Mouse (Mus musculus) adrenal gland, postnatal 10 days (tissue): Measurements from ENCODE around the gene Pigv. TPM values are rescaled to one million over a fixed set of nuclear protein-coding genes. Genes with fewer than 3 reads are reported as not detected.
"Not testable (repeated sequence)": the region's sequence is repeated elsewhere in the genome, so short reads cannot be mapped to it uniquely, and the experiment has no call there.

Experiments
- DNase-seq: peaks from one replicate; pipeline ENCODE4 v3.0.0; 2021; ENCODE audit warnings: mixed read lengths
- total RNA-seq, 2 experiments: library from RNA; stranded (reverse); gene quantifications; 2 replicates each; pipeline ENCODE4 v1.2.3; 2021

The Pigv gene
- total RNA-seq, 2 experiments from 2014 or later, result 11.9 to 18.6 TPM

DNA sequence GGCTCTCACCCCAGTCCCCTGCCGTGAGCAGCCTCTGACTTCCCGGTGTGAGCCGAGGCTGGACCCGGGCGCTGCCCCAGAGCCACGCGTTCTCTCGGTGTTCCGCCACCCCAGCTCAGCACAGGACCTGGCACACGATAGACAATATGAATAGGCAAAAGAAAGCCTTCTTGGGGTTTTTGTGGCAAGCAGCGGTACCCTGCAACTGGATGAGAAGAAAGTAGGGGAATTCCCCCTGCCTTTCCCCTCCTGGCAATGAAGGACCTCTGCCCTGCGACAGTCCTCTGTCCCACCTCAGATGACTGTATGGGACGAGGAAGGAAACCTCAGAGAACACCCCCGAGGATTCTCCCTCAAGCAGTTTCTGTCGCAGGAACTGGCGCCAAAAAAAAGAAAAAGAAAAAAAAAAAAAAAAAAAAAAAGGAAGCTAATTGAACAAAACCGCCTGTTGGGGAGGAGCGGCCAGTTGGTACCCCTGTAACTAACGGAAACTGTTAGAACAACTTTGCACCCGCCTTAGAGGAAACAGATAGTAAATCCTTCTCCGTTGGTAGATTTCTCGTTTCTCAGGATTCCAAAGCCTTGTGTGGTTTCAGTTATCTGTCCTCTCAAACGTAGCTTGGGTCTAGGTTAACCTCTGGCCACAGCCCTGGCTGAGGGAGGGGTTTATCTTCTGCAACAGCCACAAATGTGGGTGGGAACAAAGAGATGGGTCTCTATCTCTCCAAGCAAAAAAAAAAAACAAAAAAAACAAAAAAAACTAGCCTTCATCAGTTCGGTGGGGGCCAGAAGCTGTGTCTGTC lies 599 bp upstream of the Pigv start:
- peak; percentile 55 for DNase-seq

GRCm38 (mm10) chr4:133671184-133671880 lies 1.1 kb downstream of the Pigv start:
- peak; percentile 89 for DNase-seq

DNA sequence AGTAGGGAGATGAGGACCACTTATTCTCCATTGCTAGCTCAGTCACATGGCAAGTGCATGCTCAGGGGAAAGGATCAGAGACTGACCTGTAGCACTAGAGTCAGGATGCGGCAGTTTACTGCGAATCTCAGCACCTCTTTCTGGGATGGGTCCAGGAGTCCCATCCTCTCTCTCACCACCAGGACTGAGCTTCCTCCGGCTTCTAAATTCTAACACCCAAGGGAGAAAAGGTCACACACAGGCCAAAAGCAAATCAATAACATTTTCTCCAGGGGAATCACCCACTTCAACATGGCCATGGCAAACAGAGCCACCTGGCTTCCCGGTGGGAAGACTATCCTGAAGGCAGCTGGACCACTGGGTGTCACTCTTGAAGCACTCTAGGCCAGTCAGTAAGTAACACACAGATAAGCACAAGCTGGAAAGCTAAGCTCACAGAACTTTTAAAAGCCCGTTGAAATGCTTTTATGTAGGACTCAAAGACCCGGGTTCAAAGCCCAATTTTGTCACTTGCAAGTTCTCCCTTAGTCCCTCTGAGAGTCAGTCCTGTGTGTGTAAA lies 2.7 kb downstream of the Pigv start:
- peak; percentile 38 for DNase-seq

GRCm38 (mm10) chr4:133668537-133668936 lies 3.9 kb downstream of the Pigv start:
- peak; percentile 33 for DNase-seq

DNA sequence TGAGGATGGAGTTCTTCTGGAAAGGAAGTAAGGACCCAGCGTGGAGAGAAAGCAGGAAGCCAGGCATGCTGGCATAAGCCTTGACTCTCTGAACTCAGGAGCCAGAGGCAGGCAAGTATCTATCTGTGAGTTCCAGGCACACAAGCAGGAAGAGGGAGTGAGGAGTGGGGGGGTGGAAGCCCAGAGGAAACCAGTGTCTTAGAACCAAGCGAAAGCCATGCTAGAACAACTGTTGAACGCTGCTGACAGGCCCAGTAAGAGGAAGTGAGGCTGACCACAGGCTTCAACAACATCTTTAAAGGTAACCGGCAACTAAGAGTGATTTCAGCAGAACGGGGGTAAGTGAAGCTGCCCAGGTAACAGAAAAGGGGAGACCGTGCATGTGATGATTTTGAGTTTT lies 6.2 kb downstream of the Pigv start:
- no peak for DNase-seq

- DNase-seq, result no peak
Measured at GRCm38 (mm10) chr4:133665118-133665517, 7.3 kb downstream of the Pigv start.

DNA sequence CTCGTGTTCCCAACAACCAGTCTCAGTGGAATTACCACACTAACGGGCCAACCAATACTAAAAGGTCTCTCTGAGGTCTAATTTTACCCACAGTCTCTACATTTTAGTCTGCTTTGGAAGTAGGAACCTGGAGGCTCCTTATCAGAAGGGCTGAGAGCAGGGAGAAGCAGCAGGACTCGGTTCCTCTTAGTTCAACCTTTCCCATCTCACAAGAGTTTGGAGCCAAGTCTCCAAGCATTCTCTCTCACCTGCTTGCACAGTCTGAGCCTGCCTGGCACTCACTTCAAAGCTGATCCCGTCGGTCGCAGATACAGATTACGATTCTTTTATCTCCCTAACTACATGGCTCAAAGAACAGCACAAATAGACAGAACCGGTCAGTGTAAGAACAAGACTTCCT lies 9.5 kb downstream of the Pigv start:
- no peak for DNase-seq

- DNase-seq, result no peak
Measured at GRCm38 (mm10) chr4:133662421-133662820, 10.0 kb downstream of the Pigv start.

DNA sequence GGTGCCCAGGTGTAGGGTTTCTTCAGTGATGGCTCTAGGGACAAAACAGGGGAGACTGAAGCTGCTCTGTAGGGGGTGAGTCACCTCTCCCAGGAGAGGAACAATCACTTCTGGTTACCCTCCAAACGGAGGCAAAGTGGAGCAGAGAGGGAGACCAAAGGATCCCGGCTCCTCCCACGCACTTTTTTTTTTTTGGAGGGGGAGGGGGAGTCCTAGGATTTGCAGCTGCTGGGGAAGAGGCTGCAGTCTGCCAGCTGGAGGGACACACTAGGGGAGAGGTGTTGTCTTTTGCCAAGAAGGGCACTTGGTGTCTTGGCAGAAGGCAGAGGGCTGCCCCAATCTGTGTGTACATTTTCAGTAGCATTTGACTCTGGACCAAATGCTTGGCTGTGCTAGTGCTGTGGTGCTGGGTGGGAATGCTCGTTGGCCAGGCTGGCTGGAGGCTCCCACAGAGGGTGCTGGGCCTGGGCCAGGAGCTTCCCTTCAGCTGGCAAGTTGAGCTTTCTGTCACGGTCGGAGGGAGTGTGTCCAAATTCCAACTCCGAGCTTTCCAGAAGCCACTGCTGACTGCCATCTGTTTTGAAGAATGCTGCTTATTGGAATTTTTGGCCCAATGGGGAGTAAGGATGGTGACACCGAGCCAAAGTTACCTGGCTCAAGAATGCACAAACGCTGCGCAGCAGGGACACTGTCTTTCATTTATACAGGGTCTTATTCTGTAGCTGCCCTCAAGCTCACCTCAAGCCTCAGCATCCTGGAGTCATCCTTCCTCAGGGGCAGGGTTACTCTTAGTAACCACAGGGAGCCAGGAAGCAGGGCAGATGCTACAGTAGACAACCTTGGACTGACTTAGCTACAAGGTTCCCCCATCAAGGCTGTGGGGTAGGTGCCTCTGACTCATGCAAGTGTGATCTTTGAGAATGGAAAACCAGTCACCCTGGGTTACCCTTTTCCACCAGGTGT lies 12.0 kb downstream of the Pigv start:
- DNase-seq, result peak; percentile 90

GRCm38 (mm10) chr4:133659497-133660192 lies 12.8 kb downstream of the Pigv start:
- peak; percentile 63 for DNase-seq

- no peak for DNase-seq
Measured at GRCm38 (mm10) chr4:133658729-133659128, 13.7 kb downstream of the Pigv start.

DNA sequence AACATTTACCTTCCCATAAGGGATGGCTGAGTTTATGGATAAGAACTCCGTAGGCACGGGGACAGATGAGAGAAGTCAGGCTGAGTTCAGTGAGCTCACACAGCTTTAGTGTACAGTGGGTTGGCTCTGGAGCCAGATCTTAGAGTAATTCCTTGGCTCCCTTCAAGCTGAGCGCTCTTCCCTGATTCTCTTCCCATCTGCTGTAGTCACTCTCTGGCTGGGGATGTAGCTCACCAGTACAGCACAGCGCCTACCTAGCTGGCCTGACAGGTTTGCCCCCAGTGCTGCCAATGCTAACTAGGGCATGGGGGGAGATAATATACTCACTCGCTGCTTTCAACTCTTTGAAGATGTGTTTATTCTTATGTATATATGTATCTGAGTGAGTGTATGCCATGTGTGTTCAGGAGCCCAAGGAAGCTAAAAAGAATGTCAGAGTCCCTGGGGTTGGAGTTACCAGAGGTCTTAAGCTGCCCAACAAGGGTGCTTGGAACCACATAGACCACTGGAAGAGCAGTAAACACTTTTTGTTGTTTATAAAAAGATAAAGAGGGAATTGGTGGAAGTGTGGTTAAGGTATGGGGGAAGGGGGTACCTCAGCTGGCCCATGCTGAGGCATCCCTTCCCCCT lies 14.5 kb downstream of the Pigv start:
- DNase-seq, result no peak

DNA sequence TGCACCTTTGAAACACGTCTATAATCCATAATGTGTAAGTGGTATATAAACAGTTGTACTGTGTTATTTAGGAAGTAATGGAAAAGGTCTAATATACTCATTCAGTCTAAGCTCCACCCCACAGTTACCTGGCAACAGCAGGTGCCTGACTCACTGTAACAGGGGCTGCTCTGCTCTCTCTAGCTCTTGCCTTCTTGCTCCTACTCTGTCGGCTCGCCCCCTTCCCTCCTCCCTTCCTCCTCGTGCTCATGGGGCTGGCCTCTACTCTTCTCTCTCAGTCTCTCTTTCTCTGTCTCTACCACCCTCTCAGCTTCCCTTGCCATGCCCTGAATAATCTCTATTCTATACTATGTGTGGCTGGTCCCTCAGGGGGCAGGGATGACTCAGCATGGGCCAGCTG lies 15.4 kb downstream of the Pigv start:
- no peak for DNase-seq

GRCm38 (mm10) chr4:133656294-133656693 lies 16.2 kb downstream of the Pigv start:
- DNase-seq, result no peak

DNA sequence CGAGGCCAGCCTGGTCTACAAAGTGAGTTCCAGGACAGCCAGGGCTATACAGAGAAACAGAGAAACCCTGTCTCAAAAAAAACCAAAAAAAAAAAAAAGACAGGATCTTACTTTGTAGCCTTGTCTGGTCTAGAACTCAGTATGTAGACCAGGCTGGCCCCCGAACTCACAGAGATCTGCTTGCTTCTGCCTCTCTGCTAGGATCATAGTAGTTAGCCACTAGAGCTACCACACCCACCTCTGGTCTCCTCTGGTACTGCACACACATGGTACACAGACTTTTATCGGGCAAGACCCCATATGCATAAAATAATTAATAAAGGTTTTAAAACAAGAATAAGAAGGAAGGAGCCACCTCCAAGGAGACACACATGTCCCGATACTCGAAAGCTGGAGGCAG lies 18.4 kb downstream of the Pigv start:
- not testable (repeated sequence) for DNase-seq

- no peak for DNase-seq
Measured at GRCm38 (mm10) chr4:133652746-133653145, 19.7 kb downstream of the Pigv start.

- no peak for DNase-seq
Measured at GRCm38 (mm10) chr4:133651986-133652385, 20.5 kb downstream of the Pigv start.

DNA sequence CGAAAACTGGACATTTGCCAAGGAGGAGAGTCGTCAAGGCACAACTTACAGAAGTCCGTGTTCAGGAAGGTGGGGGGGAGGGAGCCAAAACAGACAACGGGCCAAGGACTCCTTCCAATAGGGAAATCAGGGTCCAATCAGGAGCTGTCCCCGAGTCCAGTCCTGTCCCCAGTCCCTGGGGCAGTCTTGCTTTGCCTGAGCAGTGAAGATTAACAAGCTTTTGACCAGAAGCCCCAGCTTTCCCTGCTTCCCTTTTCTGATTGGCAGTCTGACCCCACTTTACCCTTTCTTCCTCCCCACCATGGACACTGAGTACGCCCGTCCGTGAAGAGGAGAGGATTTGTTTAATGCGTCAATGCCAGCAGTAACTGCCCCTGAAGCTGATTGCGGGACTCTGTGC lies 21.0 kb downstream of the Pigv start:
- peak; percentile 27 for DNase-seq

GRCm38 (mm10) chr4:133649989-133650699 lies 22.3 kb downstream of the Pigv start, which contains the start of gene Zdhhc18:
Zdhhc18 (minus strand) TSS chr4:133650154.
- peak; percentile 86 for DNase-seq

GRCm38 (mm10) chr4:133649464-133649863 lies 23.0 kb downstream of the Pigv start:
- DNase-seq, result not testable (repeated sequence)
